Mouse (Mus musculus) CD4-positive helper T cell, adult 2 months (primary cell): Measurements from ENCODE around the gene Oasl1.

Source experiments
- DNase-seq: peaks from one replicate; pipeline ENCODE4 v3.0.0-alpha.2; 2012; ENCODE audit warnings: low read depth, missing footprints, low spot score

The Oasl1 gene

GRCm38 (mm10) chr5:114968651-114969050 lies 45.6 kb downstream of the Oasl1 start:
- no peak for DNase-seq

GRCm38 (mm10) chr5:114969064-114969463 lies 46.0 kb downstream of the Oasl1 start:
- DNase-seq, result no peak

DNA sequence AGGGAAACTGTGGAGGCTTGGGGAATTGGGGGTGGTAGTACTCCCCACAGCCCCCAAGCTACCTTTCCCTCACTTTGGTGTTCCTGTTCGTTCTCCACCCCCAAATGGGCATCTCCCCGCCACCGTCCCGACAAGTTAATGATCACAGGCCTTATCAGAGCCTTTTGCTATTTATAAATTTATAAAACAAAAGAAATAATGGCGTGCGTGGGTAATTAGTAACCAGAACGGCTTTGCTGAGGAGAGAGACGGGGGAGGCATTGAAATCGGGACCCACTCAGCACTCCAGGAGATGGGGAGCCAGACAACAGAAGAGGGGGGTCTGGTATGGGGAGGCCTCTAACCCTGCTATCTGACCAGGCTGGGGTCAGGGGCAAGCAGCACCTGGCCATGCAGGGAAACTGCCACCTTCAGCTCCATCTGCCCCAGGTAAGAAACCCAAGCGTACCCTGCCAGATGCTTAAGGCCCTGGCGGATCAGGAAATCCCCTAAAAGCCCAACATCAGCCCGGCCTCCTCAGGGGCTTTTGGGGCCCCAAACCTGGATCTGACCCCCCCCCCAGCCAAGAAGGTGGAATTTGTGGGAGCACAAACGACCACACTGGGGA lies 46.7 kb downstream of the Oasl1 start:
- no peak for DNase-seq

DNA sequence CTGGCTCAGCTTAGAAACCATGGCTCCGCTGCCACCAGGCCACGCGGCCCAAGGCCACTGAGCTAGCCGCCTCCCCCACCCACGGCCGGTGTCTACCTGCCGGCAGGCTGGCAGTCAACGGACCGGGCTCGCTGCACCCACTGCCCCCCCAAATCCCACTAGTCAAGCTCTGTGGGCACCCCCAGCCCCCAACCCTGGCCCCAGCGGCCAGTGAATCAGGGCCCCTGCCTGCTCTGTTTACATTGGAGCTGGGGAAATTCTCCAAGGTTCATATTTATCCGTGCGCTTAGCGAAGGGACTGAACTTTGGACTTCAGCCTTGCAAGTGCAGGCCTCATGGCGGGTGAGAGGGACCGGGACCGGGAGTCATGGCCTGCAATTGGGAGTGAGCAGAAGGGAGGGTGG lies 47.8 kb downstream of the Oasl1 start, which contains the start of gene Hnf1a:
Gene Hnf1a, minus strand, starts transcription at position 271 of the 404 bp plus-strand sequence.
- DNase-seq, result no peak

DNA sequence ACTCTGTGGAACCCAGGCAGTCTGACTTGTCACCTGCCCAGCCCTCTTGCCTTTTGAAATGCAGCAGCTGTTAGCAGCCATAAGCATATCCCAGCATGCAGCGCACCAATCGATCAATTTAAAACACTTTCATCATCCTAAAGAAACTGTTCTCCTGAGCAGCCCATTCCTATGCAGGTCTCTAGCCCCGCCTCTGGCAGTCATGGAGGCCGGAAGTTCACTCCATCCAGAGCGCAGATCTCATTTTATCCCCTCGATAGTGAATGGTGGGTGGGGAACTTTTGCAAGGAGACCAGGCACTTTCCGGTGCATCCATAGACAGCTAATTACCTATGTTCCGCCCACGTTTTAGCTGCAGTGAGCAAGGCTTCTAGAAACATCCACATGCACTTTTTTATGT lies 49.2 kb downstream of the Oasl1 start:
- no peak for DNase-seq

- no peak for DNase-seq
Measured at GRCm38 (mm10) chr5:114973131-114973530, 50.1 kb downstream of the Oasl1 start.

DNA sequence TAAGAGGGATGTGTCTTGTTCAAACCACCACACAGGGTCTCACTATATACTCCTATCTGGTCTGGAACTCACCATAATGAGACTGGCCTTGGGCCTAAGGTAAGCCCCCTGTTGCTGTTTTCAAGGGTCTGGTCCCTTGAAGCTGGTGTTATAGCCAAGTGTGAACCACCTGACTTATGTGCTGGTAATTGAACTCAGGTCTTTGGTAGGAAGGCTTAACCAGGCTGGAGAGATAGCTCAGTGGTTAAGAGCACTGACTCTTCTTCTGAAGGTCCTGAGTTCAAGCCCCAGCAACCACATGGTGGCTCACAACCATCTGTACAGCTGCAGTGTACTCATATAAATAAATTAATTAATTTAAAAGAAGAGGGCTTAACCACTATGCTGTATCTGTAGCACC lies 53.9 kb downstream of the Oasl1 start:
- no peak for DNase-seq

DNA sequence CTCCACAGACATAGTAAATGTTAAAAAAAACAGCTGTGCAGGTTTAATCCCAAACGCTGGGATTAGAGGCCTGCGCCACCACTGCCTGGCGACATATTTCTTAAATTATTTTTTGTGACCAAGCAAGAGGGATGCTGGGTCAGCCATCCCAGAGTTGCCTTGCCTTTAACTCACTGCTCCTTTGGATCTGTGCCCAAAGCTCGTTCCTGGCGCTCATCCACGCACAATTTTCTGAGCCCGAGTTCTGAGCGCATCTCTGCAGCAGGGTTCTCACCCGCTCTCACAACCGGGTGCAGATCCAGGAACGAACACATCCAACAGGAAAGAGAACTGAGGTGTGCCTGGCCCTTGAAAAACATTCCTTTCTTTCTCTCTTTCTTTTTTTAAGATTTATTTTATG lies 55.4 kb downstream of the Oasl1 start:
- no peak for DNase-seq

DNA sequence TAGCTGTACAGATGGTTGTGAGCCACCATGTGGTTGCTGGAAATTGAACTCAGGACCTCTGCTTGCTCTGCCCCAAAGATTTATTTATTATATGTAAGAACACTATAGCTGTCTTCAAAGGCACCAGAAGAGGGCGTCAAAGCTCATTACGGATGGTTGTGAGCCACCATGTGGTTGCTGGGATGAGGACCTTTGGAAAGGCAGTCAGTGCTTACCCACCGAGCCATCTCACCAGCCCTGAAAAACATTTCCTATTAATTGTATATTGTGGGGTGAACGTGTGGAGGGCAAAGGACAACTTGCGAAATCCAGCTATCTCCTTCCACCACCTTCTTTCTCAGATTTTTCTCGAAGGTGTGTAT lies 55.8 kb downstream of the Oasl1 start:
- peak; percentile 66 for DNase-seq

GRCm38 (mm10) chr5:114979250-114980121 lies 56.4 kb downstream of the Oasl1 start:
- DNase-seq, result peak; percentile 72

- DNase-seq, result no peak
Measured at GRCm38 (mm10) chr5:114980122-114980748, 57.2 kb downstream of the Oasl1 start.

DNA sequence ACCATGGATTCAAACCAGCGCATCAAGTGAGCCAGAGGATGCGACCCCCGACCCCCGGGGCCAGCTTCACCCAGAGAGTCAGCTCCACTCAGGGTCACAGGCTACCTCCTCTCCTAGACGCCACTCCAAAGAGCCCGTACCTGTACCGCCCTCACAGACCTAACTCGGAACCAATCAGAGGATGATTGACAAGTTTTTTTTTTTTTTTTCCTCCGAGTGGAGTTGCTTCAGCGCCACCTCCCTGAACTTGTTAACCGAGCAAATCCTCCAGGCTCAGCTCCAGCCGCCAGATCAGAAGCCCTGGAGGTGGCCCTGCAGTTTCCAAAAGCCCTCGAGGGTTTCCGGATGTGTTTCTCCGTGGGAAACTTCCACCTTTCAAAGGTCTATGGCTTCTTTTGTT lies 59.0 kb downstream of the Oasl1 start:
- no peak for DNase-seq

DNA sequence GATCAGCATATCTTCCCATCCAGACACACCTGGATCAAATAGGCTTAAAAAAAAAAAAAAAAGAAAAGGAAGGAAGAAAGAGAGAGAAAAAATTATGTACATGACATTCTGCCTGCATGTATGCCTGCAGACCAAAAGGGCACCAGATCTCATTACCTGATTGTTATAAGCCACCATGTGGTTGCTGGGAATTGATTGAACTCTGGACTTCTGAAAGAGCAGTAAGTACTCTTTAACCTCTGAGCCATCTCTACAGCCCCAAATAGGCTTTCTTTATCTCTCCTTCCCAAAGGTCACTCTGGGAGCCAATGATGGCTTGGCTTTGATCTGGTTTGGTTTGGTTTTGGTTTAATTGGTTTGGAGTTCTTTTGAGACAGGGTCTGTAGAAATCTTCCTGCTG lies 62.0 kb downstream of the Oasl1 start:
- no peak for DNase-seq
